Mouse (Mus musculus): ENCODE data around the gene Pradc1. TPM values are rescaled to one million over a fixed set of nuclear protein-coding genes. Genes with fewer than 3 reads are reported as not detected.

Gene Pradc1
- 14.6 TPM for polyA plus RNA-seq (2021)

DNA sequence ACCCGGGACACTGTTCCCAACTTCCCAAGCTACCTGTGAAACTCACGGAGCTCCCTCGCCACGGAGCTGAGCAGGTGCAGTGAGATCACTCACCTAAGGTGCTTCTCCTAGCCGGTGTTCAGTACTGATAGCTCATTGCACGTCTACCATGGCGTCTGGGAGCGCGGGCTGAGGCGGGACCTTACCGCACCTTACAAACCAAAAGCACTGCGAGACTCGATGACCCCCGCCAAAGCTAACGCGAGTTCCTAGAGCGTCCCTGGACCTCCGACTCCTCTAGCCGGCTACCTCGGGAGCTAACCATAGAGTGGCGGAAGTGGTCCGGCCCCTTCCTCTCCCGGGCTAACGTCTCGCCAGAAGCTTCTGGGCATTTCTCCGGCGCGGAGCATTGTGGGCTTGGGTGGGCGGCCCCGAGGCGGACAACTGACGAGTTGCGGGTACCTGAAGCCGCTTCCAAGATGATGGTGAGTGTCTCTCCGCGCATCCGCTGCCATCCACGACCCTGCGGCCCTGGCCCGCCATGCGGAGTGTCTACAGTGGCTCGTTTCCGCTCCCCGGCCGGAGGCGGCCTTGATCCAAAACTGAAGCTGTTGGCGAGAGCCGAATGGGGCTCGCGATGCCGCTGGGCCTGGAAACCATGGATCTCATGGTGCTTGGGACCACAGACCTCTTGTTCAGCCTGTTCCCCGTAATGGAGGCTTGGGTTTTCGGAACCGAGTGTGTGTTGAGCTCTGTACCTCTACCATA, at the start of gene Pradc1:
Gene Pradc1 (minus strand): TSS at position 307 of the 747 bp plus-strand sequence.
- no peak for TF ChIP-seq CTCF (IDR thresholded peaks at IDR 0.05)
- peak; percentile 90 for DNase-seq (ENCODE audit: low read depth, low spot score)
- POLR2A ChIA-PET: interaction anchor here (0.7 to 3.0 kb wide), 4 partner anchors 9 to 24 kb away, joined by 3 to 13 read pairs (median 4); no protein-coding TSS in a partner anchor
- in situ Hi-C loops (cut with MboI; ENCODE audit: low pct_unique_long_range_greater_than_20kb): no loop called here
- ATAC-seq: peak; percentile 55
- no peaks in the 10 kb centered on the region for H3K27me3 ChIP-seq
- CTCF ChIA-PET: interaction anchor here (0.8 to 2.4 kb wide), 6 partner anchors 13 to 59 kb away, joined by 3 to 10 read pairs (median 4); no protein-coding TSS in a partner anchor

DNA sequence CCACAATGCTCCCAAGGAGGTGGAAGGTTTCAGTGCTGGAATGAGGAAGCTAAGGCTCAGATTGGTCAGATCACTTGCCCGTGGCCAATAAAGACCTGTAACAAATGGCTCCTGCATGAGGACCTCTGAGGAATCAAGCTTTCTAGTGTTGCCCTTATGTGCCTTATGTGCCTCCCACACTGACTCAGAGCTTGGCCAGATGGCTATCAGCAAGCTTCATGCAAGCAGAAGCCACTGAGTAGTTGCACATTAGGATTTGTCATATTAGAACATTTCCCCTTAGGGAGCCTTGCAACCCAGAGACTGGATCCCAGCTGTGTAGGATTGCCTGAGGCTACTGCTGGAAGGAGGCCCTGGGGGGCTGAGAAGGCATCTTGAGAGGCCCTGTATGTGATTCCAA, 48.6 kb upstream of the Pradc1 start:
- ChIA-PET POLR2A (no interaction called here), CTCF (no interaction called here)
- no peak for TF ChIP-seq CTCF (IDR thresholded peaks at IDR 0.05)
- DNase-seq (ENCODE audit: low read depth, low spot score): no peak
- ATAC-seq: no peak
- in situ Hi-C loops (cut with MboI; ENCODE audit: low pct_unique_long_range_greater_than_20kb): no loop called here
- peaks cover 66% of the 10 kb centered on the region for H3K27me3 ChIP-seq

DNA sequence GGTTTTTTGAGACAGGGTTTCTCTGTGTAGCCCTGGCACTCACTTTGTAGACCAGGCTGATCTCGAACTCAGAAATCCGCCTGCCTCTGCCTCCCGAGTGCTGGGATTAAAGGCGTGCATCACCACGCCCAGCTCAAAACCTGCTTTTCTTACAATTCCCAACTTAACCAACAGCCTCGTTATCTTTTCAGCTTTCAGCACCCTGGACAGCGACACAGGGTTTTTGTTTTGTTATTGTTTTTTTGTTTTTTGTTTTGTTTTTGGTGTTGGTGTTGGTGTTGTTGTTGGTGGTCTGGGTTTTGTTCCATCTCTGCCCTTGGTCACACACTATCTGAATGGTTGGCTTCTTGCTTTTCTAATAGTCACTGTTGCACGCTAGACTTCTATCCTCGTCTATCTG, 46.4 kb upstream of the Pradc1 start:
- in situ Hi-C loops (cut with MboI; ENCODE audit: low pct_unique_long_range_greater_than_20kb): no loop called here
- DNase-seq (ENCODE audit: low read depth, low spot score) (no peak), ATAC-seq (no peak)
- TF ChIP-seq CTCF (IDR thresholded peaks at IDR 0.05): no peak
- H3K27me3 ChIP-seq: peaks cover 59% of the 10 kb centered on the region
- ChIA-PET CTCF (no interaction called here), POLR2A (no interaction called here)

DNA sequence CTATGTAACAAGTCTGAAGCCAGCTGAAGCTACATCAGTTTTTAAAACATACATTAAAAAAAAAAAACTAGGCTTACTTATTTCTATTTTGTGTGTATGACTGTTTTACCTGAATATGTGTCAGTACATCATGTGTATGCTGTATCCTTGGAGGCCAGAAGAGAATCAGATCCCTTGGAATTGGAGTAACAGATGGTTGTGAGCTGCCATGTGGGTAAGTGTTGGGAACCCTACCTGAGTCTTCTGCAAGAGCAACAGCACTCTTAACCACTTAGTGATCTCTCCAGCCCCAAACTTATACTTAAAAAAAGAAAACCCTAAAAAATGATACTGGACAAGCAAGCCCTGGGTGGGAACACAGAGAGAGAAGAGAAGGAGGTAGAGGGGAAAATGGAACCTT, 45.2 kb upstream of the Pradc1 start:
- in situ Hi-C loops (cut with MboI; ENCODE audit: low pct_unique_long_range_greater_than_20kb): no loop called here
- POLR2A ChIA-PET: no interaction called here
- CTCF ChIA-PET: no interaction called here

DNA sequence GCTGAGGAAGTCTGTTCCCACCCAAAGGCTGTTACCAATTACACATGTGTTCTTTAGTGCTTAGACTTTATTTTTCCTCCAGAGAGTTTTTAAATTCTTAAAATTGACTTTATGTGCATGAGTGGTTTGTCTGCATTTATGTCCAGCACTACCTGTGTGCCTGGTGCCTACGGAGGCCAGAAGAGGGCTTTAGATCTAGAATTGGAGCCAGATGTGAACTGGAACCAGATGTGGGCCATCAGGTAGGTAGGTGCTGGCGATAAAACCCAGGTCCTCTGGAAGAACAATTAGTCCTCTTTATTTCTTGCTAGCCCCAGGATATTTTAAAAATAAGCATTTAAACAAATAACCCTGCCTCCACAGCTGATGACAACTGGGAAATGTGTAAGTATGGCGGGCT, 39.8 kb upstream of the Pradc1 start:
- TF ChIP-seq CTCF (IDR thresholded peaks at IDR 0.05): no peak
- ChIA-PET POLR2A (no interaction called here), CTCF (no interaction called here)
- in situ Hi-C loops (cut with MboI; ENCODE audit: low pct_unique_long_range_greater_than_20kb): no loop called here
- H3K27me3 ChIP-seq: peaks cover 32% of the 10 kb centered on the region
- ATAC-seq (no peak), DNase-seq (ENCODE audit: low read depth, low spot score) (no peak)

More for the DNA sequence above, 45.2 kb upstream of the Pradc1 start:
- DNase-seq (ENCODE audit: low read depth, low spot score) (no peak), ATAC-seq (no peak)
- TF ChIP-seq CTCF (IDR thresholded peaks at IDR 0.05): no peak
- peaks cover 50% of the 10 kb centered on the region for H3K27me3 ChIP-seq

GRCm38 (mm10) chr6:85490252-85490651, 38.5 kb upstream of the Pradc1 start:
- ATAC-seq: no peak
- POLR2A ChIA-PET: no interaction called here
- peaks cover 32% of the 10 kb centered on the region for H3K27me3 ChIP-seq
- DNase-seq (ENCODE audit: low read depth, low spot score): no peak
- in situ Hi-C loops (cut with MboI; ENCODE audit: low pct_unique_long_range_greater_than_20kb): no loop called here
- no peak for TF ChIP-seq CTCF (IDR thresholded peaks at IDR 0.05)
- CTCF ChIA-PET: interaction anchor here (1.3 kb wide), 1 partner anchor 11 kb away, joined by 3 read pairs; no protein-coding TSS in a partner anchor

DNA sequence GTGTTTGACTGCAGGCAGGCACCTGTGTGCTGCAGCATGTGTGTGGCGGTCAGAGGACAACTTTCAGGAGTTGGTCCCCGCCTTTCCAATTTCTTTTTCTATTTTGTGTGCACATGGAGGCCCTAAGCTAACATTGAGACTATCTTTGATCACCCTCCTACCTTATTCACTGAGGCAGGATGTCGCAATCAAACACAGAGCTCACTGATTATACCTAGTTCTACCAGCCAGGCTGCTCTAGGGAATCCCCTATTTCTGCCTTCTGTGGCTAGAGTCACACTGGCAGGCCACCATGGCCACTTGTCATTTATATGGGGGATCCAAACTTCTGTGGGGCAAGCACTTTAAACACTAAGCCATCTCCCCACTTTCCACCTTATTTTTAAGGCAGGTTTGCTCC, 37.9 kb upstream of the Pradc1 start:
- in situ Hi-C loops (cut with MboI; ENCODE audit: low pct_unique_long_range_greater_than_20kb): no loop called here
- DNase-seq (ENCODE audit: low read depth, low spot score) (no peak), ATAC-seq (no peak)
- no peak for TF ChIP-seq CTCF (IDR thresholded peaks at IDR 0.05)
- peaks cover 33% of the 10 kb centered on the region for H3K27me3 ChIP-seq
- ChIA-PET POLR2A (no interaction called here), CTCF (interaction anchor here (1.3 kb wide), 1 partner anchor 10 kb away, joined by 3 read pairs; no protein-coding TSS in a partner anchor)

DNA sequence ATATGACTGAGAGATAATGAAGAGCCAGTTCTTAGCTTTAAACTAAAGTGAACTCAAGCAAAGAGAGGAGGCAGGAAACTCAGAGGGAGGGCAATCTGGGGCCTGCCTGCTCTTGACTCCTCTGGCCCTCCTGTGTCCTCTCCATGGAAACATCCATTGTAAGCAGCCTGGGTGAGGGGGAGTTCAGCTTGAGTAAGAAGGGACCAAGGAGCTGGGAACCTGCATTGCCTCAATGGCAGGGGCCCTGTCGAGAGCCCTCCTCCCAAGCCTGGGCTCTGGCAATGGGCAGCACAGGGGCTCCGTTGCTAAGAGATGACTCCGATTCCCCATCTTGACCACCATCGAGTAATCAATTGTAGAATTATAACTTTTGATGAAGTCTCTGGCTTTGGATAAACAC, 36.7 kb upstream of the Pradc1 start:
- in situ Hi-C loops (cut with MboI; ENCODE audit: low pct_unique_long_range_greater_than_20kb): no loop called here
- CTCF ChIA-PET: no interaction called here
- DNase-seq (ENCODE audit: low read depth, low spot score) (no peak), ATAC-seq (no peak)
- H3K27me3 ChIP-seq: peaks cover 39% of the 10 kb centered on the region
- POLR2A ChIA-PET: interaction anchor here (0.9 kb wide), 1 partner anchor 17 kb away, joined by 3 read pairs; no protein-coding TSS in a partner anchor
- no peak for TF ChIP-seq CTCF (IDR thresholded peaks at IDR 0.05)

DNA sequence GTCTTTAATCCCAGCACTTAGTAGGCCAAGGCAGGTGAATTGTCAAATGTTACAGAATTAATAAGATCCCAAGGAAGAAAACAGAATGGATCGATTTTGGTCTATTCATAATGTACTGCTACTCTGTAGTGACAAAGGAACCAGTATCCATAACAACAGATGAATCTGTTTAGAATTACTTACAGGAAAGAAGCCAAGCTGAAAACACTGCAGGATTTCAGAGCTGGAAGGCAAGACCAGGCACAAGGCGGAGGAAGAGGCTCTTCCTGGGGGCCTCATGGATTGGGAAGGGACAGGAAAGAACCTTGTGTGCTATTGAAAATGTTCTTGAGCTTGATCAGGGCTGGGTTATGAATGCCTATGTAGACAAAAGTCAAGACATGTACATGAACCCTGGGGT, 34.0 kb upstream of the Pradc1 start:
- DNase-seq (ENCODE audit: low read depth, low spot score) (no peak), ATAC-seq (no peak)
- ChIA-PET CTCF (no interaction called here), POLR2A (no interaction called here)
- in situ Hi-C loops (cut with MboI; ENCODE audit: low pct_unique_long_range_greater_than_20kb): no loop called here
- TF ChIP-seq CTCF (IDR thresholded peaks at IDR 0.05): no peak
- peaks cover 43% of the 10 kb centered on the region for H3K27me3 ChIP-seq

DNA sequence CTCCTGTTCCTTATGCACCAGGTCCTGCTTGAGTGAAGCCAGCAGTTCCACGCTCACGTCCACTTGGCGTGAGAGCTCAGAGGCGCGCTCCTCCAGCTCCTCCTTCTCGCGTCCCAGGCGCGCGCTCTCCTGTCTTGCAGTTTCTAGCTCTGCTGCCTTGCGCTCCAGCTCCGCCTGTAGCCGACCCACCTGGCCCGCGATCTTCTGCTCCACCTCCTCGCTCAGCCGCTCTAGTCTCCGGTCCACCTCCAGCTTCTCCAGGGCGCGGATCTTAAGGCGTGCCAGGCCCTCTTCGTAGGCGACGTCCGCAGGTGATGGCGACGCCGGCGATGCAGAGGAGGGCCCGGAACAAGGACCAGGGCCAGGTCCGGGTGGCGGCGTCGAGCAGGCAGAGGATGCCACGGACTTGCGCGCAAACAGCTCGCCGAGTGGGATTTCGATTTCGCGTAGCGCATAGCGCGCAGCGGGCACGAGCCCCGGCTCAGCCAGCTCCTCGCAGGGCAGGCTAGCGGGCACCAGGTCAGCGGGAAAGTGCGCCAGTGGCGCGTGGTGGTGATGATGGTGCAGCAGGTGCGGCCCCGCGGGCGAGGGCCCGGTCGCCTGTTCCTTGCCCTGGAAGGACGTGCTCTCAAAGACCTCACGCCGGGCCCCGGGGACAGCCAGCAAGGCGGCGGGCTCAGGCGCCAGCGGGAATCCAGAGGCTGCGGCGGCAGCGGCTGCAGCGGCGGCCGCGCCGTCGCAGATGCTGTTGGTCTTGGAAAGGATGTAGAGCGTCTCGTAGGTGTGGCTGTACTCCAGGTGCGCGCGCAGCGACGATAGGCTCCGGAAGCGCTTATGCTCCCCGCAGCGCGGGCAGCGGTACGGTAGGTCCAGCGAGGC, 32.3 kb upstream of the Pradc1 start:
- POLR2A ChIA-PET: no interaction called here

DNA sequence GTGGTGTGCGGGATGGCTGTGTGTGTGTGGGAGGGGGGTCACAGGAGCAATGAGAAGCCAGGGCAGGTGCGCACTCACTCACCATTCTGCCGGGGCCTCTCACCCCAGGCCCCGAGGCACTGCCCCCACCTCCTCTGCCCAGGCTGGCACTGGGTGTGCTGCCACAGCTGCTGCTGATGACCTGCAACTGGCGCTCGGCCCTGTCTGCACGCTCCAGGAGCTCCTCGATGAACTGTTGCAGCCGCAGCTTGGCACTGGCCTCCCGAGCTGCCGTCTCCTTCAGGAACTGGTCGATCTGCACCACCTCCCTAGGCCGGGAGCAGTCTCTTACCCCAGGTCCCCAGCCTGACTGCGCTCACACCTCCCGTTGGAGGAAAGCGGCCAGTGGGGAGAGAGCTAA, 28.9 kb upstream of the Pradc1 start:
- in situ Hi-C loops (cut with MboI; ENCODE audit: low pct_unique_long_range_greater_than_20kb): no loop called here
- DNase-seq (ENCODE audit: low read depth, low spot score) (peak; percentile 44), ATAC-seq (peak; percentile 79)
- ChIA-PET CTCF (interaction anchor here (1.6 to 2.1 kb wide), 2 partner anchors 15 to 29 kb away, joined by 5 to 6 read pairs; partner anchors contain the start of genes Cct7 and Pradc1), POLR2A (no interaction called here)
- peaks cover 45% of the 10 kb centered on the region for H3K27me3 ChIP-seq
- TF ChIP-seq CTCF (IDR thresholded peaks at IDR 0.05): no peak

More for the DNA sequence above, 32.3 kb upstream of the Pradc1 start:
- in situ Hi-C loops (cut with MboI; ENCODE audit: low pct_unique_long_range_greater_than_20kb): no loop called here
- H3K27me3 ChIP-seq: peaks cover 49% of the 10 kb centered on the region
- no peak for TF ChIP-seq CTCF (IDR thresholded peaks at IDR 0.05)
- CTCF ChIA-PET: interaction anchor here (1.0 kb wide), 1 partner anchor 8 kb away, joined by 3 read pairs; no protein-coding TSS in a partner anchor
- ATAC-seq (no peak), DNase-seq (ENCODE audit: low read depth, low spot score) (no peak)

Data from Patski (cell line).